Mouse (Mus musculus) ES-Bruce4 (cell line): Measurements from ENCODE around the gene Adra1d. TPM values are rescaled to one million over a fixed set of nuclear protein-coding genes. Genes with fewer than 3 reads are reported as not detected.
A peak's percentile ranks its signal among the peaks of the same experiment; 100 is the strongest.

ENCODE experiments used
- H3K27ac ChIP-seq: 2 replicates; pipeline ENCODE4 v1.5.1; 2012; ENCODE audit warnings: low read length, inconsistent platforms; ENCODE audit not compliant: insufficient read depth
- H3K27me3 ChIP-seq: 2 replicates; pipeline ENCODE4 v1.6.1; 2012; ENCODE audit warnings: mild to moderate bottlenecking, low read length, inconsistent platforms; ENCODE audit not compliant: control insufficient read depth, poor library complexity, insufficient read depth, severe bottlenecking
- H3K36me3 ChIP-seq: 2 replicates; pipeline ENCODE4 v1.6.1; 2012; ENCODE audit warnings: inconsistent platforms, mild to moderate bottlenecking, low read length, moderate library complexity; ENCODE audit not compliant: control insufficient read depth, poor library complexity, insufficient read depth, severe bottlenecking
- H3K4me1 ChIP-seq: one replicate; pipeline ENCODE4 v1.8.1; 2011; ENCODE audit warnings: low read length; ENCODE audit not compliant: control insufficient read depth, insufficient read depth
- H3K4me3 ChIP-seq: 2 replicates; pipeline ENCODE4 v1.5.1; 2011; ENCODE audit warnings: low read depth, mild to moderate bottlenecking, low read length
- H3K9ac ChIP-seq: 2 replicates; pipeline ENCODE4 v1.6.1; 2012; ENCODE audit warnings: low read depth, mild to moderate bottlenecking, inconsistent platforms; ENCODE audit not compliant: poor library complexity, severe bottlenecking
- H3K9me3 ChIP-seq: replicated peaks from 2 replicates; pipeline ENCODE4 v1.6.1; 2012; ENCODE audit warnings: mild to moderate bottlenecking, low read length, inconsistent platforms; ENCODE audit not compliant: control insufficient read depth, poor library complexity, insufficient read depth, severe bottlenecking
- CTCF ChIP-seq: IDR thresholded peaks from one replicate; pipeline ENCODE4 v1.8.1; 2011; ENCODE audit warnings: low read depth, low read length
- EP300 ChIP-seq: IDR thresholded peaks from 2 replicates; pipeline ENCODE4 v1.6.1; 2011; ENCODE audit warnings: low read depth, low read length; ENCODE audit not compliant: insufficient read depth
- POLR2A ChIP-seq: IDR thresholded peaks from one replicate; pipeline ENCODE4 v1.8.1; 2011; ENCODE audit warnings: low read length; ENCODE audit not compliant: insufficient read depth
- polyA plus RNA-seq: library from polyadenylated mRNA; stranded (reverse); fragments of >200 nt; gene quantifications from 2 replicates; pipeline ENCODE4 v1.2.4, GENCODE M21; 2011; ENCODE audit warnings: low read depth; ENCODE audit not compliant: missing spikeins, insufficient read depth, insufficient read length

The Adra1d gene
- polyA plus RNA-seq, 1 experiment = not detected

DNA sequence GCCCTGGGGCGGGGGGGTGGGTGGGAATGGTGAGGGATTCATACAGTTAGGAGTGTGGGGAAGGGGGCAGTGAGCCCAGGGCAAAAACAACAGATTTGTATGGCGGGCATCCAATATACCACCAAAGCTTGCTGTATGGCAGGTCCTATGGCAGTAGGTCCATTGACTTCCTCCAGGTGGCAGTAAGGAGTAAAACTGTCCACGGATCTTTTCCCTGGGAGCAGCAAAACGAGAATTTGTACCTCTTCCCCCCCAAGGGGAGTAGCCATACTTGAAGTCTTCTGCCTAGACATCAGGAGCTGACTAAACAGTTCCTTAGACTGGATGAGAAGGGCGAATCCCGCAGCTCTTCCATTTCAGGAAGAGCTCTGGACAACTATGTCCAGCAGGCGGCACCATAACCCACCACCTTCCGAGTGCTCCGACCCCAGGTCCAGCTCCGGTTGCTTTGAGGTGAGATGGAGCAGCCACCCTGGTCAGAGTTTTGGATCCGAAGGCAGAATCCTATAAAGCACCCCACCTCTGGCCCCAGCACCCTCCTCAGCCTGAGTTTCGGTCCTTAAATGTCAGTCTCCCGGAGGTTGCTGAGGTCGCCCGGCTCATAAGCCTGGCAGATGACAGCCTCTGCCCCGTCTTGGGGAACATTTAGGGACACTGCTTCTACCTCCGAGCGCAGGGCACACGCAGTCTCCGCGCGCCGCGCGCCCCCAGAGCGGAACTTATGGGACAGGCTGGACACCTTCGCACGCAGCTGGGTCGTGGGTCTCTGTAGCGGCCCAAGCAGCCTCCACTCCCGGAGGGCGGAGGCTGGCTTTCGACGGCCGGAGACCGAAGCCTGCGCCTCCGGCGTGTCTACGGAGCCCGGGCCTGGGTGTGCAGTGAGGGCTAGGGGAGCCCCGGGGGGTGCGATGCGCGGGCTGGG lies 16.4 kb downstream of the Adra1d start:
- Histone ChIP-seq H3K27me3 (peaks cover 9% of the 10 kb centered on the region), H3K27ac (no peak overlapping the region), H3K9ac (peak overlapping the region; percentile 24), H3K4me1 (no peaks in the 10 kb centered on the region), H3K36me3 (no peaks in the 10 kb centered on the region), H3K4me3 (peak overlapping the region; percentile 56), H3K9me3 (no peaks in the 10 kb centered on the region)
- TF ChIP-seq CTCF = peak; percentile 73
- no peak for TF ChIP-seq EP300

DNA sequence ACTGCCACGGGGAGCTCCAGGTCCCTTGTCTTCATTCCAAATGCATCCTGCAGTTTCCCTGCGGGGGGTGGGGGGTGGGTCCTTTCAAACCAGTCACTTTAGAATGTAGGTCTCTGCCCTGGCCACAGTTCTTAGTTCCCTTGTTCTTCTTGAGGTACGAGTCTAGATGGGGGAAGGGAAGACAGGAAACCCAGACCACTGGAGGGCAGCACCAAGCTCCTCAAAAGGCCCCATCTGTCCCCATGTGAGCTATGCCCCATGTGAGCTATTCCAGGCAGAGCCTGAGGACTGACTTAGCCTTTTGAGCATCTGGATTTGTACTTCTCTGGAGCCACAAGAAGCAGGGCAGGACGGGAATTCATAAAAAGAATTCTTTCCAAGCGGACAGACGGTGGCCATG lies 19.6 kb downstream of the Adra1d start:
- Histone ChIP-seq H3K27ac (no peak overlapping the region), H3K4me3 (no peak overlapping the region), H3K36me3 (no peaks in the 10 kb centered on the region), H3K9me3 (no peaks in the 10 kb centered on the region), H3K27me3 (peaks cover 7% of the 10 kb centered on the region), H3K9ac (no peak overlapping the region), H3K4me1 (no peaks in the 10 kb centered on the region)
- TF ChIP-seq POLR2A (no peak), EP300 (no peak), CTCF (peak; percentile 51)

GRCm38 (mm10) chr2:131541686-131542085 lies 20.4 kb downstream of the Adra1d start:
- TF ChIP-seq EP300 (no peak), CTCF (no peak), POLR2A (no peak)
- no peak overlapping the region for H3K9ac ChIP-seq
- H3K4me3 ChIP-seq = no peak overlapping the region
- H3K9me3 ChIP-seq = no peaks in the 10 kb centered on the region
- no peak overlapping the region for H3K27ac ChIP-seq
- H3K36me3 ChIP-seq = no peaks in the 10 kb centered on the region
- no peaks in the 10 kb centered on the region for H3K4me1 ChIP-seq
- peaks cover 7% of the 10 kb centered on the region for H3K27me3 ChIP-seq

DNA sequence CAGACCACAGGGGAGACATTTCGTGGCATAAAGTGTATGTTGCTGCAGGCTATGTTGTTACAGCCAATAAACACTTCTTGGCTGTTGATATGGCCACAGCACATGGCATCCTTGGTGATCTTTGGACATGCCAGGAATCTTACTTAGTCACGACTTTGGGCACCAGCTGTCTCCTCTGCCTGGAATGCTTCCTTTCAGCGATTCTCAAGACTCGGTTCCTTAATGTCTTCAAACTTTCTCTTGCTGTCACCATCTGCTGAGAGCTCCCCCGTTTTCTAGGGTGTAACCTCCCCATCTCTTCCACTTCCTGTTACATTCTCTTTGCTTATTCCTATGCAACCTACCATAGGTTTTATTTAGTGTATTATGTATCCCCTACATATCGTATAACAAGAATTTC lies 22.3 kb downstream of the Adra1d start:
- no peak for TF ChIP-seq EP300
- TF ChIP-seq POLR2A = no peak
- TF ChIP-seq CTCF = no peak

DNA sequence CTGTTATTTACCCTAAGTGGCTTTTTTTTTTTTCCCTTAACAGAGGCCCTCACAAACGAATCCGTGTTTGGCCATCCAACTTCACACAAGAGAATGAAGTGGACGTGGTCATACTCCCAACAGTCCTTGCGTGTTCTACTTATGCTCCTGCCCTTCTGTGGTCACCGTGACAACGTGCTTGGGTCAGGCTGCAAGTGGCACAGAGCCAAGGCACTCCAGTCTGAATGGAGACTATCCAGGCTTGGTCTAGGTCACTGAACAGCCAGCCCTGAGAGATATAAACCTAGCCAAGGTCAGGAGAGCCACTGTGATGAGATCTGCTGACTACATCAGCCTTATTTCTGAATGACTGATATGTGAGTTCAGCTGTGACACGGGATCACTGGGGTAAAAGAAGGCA lies 23.7 kb downstream of the Adra1d start:
- H3K9me3 ChIP-seq = no peaks in the 10 kb centered on the region
- H3K36me3 ChIP-seq = no peaks in the 10 kb centered on the region
- no peak overlapping the region for H3K27ac ChIP-seq
- TF ChIP-seq CTCF (no peak), POLR2A (no peak), EP300 (no peak)
- H3K4me3 ChIP-seq = no peak overlapping the region
- no peak overlapping the region for H3K9ac ChIP-seq
- no peaks in the 10 kb centered on the region for H3K27me3 ChIP-seq
- no peaks in the 10 kb centered on the region for H3K4me1 ChIP-seq

More for the DNA sequence above, 22.3 kb downstream of the Adra1d start:
- Histone ChIP-seq H3K9me3 (no peaks in the 10 kb centered on the region), H3K9ac (no peak overlapping the region), H3K27me3 (no peaks in the 10 kb centered on the region), H3K4me1 (no peaks in the 10 kb centered on the region), H3K36me3 (no peaks in the 10 kb centered on the region), H3K27ac (no peak overlapping the region), H3K4me3 (no peak overlapping the region)

GRCm38 (mm10) chr2:131535168-131535567 lies 26.9 kb downstream of the Adra1d start:
- Histone ChIP-seq H3K4me3 (no peak overlapping the region), H3K36me3 (no peaks in the 10 kb centered on the region), H3K9ac (no peak overlapping the region), H3K27me3 (no peaks in the 10 kb centered on the region), H3K27ac (no peak overlapping the region), H3K9me3 (no peaks in the 10 kb centered on the region), H3K4me1 (no peaks in the 10 kb centered on the region)
- TF ChIP-seq CTCF (no peak), EP300 (no peak), POLR2A (no peak)
